Mouse (Mus musculus) forebrain, embryonic 14.5 days (tissue): ENCODE results near the gene Mapk8ip2. TPM values are rescaled to one million over a fixed set of nuclear protein-coding genes. Genes with fewer than 3 reads are reported as not detected.

ENCODE experiments used
- ATAC-seq: fragments of 200-750 bp; cut with Nextera tagmentation; 2 replicates; pipeline ENCODE4 v1.8.0; 2017; ENCODE audit warnings: mild to moderate bottlenecking, moderate library complexity
- DNase-seq: peaks from one replicate; pipeline ENCODE4 v3.0.0-alpha.2; 2015; ENCODE audit warnings: low spot score
- H3K27ac ChIP-seq: fragments of 300-500 bp; sonication (generic); 2 replicates; pipeline ENCODE4 v1.5.1; 2014; ENCODE audit warnings: low read depth, mild to moderate bottlenecking, control low read depth, low read length, moderate library complexity
- H3K27me3 ChIP-seq: fragments of 300-500 bp; sonication (generic); replicated peaks from 2 replicates; pipeline ENCODE4 v1.6.1; 2014; ENCODE audit warnings: low read length, control low read depth, mixed read lengths; ENCODE audit not compliant: control insufficient read depth, insufficient read depth
- H3K36me3 ChIP-seq: fragments of 300-500 bp; sonication (generic); 2 replicates; pipeline ENCODE4 v1.6.1; 2014; ENCODE audit warnings: low read length, control low read depth; ENCODE audit not compliant: control insufficient read depth, insufficient read depth
- H3K4me1 ChIP-seq: fragments of 300-500 bp; sonication (generic); 2 replicates; pipeline ENCODE4 v1.6.1; 2014; ENCODE audit warnings: antibody characterized with exemption, low read length, control low read depth; ENCODE audit not compliant: control insufficient read depth, insufficient read depth
- H3K4me2 ChIP-seq: fragments of 300-500 bp; sonication (generic); 2 replicates; pipeline ENCODE4 v1.6.1; 2014; ENCODE audit warnings: mild to moderate bottlenecking, control low read depth, low read length
- H3K4me3 ChIP-seq: fragments of 300-500 bp; sonication (generic); 2 replicates; pipeline ENCODE4 v1.5.1; 2014; ENCODE audit warnings: low read depth, low read length, control low read depth
- H3K9ac ChIP-seq: fragments of 300-500 bp; sonication (generic); 2 replicates; pipeline ENCODE4 v1.6.1; 2014; ENCODE audit warnings: mild to moderate bottlenecking, low read length, control low read depth, moderate library complexity
- H3K9me3 ChIP-seq: fragments of 300-500 bp; sonication (generic); replicated peaks from 2 replicates; pipeline ENCODE4 v1.6.1; 2016; ENCODE audit warnings: low read length, control low read depth, mixed read lengths; ENCODE audit not compliant: control insufficient read depth
- WGBS: fragments of 180-500 bp; shearing (Covaris S2); extraction: QIAGEN DNeasy Blood & Tissue Kit; methylation state at CpG from one replicate; pipeline ENCODE4 v1.1.7; 2014; 5-methylcytosine and 5-hydroxymethylcytosine counted together
- polyA plus RNA-seq: library from polyadenylated mRNA; unstranded; fragments of >200 nt; fragmentation: Nextera tagmentation; extraction: Ambion mirVana; gene quantifications from 2 replicates; pipeline ENCODE4 v1.2.1, GENCODE M21; 2014

Gene Mapk8ip2
- polyA plus RNA-seq, 1 experiment from 2014 or later: 32.1 TPM

- peak; percentile 83 for ATAC-seq
- peak overlapping the region; percentile 79 for H3K9ac ChIP-seq
- peaks cover 10% of the 10 kb centered on the region; the same call in 1 of the 2 replicates for H3K36me3 ChIP-seq
- H3K4me1 ChIP-seq: peaks cover 8% of the 10 kb centered on the region; the same call in 1 of the 2 replicates
- H3K4me2 ChIP-seq: peak overlapping the region; percentile 85
- no peaks in the 10 kb centered on the region for H3K9me3 ChIP-seq
- peak overlapping the region; percentile 55 for H3K27ac ChIP-seq
- peak; percentile 82 for DNase-seq
- WGBS: 0% methylated on average over 18 of the region's 60 CpGs
- peaks cover 7% of the 10 kb centered on the region for H3K27me3 ChIP-seq
- H3K4me3 ChIP-seq: peak overlapping the region; percentile 73
Measured at GRCm38 (mm10) chr15:89499784-89500220, 46.1 kb downstream of the Mapk8ip2 start.

- WGBS: under 1% methylated on average over 35 of the region's 35 CpGs
- ATAC-seq: peak; percentile 38
- Histone ChIP-seq H3K4me1 (peaks cover 8% of the 10 kb centered on the region; the same call in 1 of the 2 replicates), H3K27me3 (peaks cover 7% of the 10 kb centered on the region), H3K4me2 (peak overlapping the region; percentile 85), H3K4me3 (peak overlapping the region; percentile 73), H3K9me3 (no peaks in the 10 kb centered on the region), H3K9ac (peak overlapping the region; percentile 79), H3K27ac (no peak overlapping the region), H3K36me3 (peaks cover 10% of the 10 kb centered on the region; the same call in 1 of the 2 replicates)
- peak; percentile 56 for DNase-seq
Measured at GRCm38 (mm10) chr15:89500221-89500791, 46.6 kb downstream of the Mapk8ip2 start.

GRCm38 (mm10) chr15:89501321-89501720 lies 47.6 kb downstream of the Mapk8ip2 start:
- Histone ChIP-seq H3K4me1 (peaks cover 8% of the 10 kb centered on the region; the same call in 1 of the 2 replicates), H3K27me3 (peaks cover 7% of the 10 kb centered on the region), H3K9ac (no peak overlapping the region), H3K9me3 (no peaks in the 10 kb centered on the region), H3K4me2 (no peak overlapping the region), H3K4me3 (no peak overlapping the region), H3K36me3 (peaks cover 10% of the 10 kb centered on the region; the same call in 1 of the 2 replicates), H3K27ac (no peak overlapping the region)
- ATAC-seq: no peak
- DNase-seq: no peak
- 87% methylated on average over 3 of the region's 3 CpGs for WGBS

DNA sequence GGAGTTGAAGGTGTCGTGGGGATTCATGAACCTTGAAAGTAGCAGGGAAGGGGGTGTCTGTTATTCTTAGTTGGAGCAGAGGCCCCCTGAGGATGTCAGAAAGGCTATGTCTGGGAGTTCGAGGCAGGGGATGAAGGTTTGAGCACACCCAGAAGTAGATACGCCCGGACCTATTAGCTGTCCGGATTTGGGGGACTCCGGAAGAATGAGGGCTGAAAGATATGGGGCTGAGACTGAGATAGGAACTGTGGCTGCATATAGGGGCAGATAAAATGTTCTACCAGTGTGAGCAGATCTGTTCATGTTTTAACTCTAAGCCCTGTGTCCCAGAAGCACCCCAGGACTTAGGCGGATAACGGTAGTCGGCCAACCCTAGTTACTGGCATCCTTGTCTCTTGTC lies 51.1 kb downstream of the Mapk8ip2 start:
- Histone ChIP-seq H3K4me1 (no peaks in the 10 kb centered on the region), H3K27ac (no peak overlapping the region), H3K36me3 (peaks cover 10% of the 10 kb centered on the region; the same call in 1 of the 2 replicates), H3K27me3 (peaks cover 3% of the 10 kb centered on the region; the same call in 1 of the 2 replicates), H3K4me2 (no peak overlapping the region), H3K4me3 (no peak overlapping the region), H3K9ac (no peak overlapping the region), H3K9me3 (no peaks in the 10 kb centered on the region)
- ATAC-seq: no peak
- DNase-seq: no peak
- 95% methylated on average over 9 of the region's 9 CpGs for whole genome bisulfite sequencing

GRCm38 (mm10) chr15:89507751-89508150 lies 54.0 kb downstream of the Mapk8ip2 start:
- no peak overlapping the region for H3K27ac ChIP-seq
- ATAC-seq (no peak), DNase-seq (no peak)
- 92% methylated on average over 8 of the region's 8 CpGs for WGBS
- H3K27me3 ChIP-seq: no peaks in the 10 kb centered on the region
- no peak overlapping the region for H3K9ac ChIP-seq
- no peaks in the 10 kb centered on the region for H3K9me3 ChIP-seq
- H3K4me3 ChIP-seq: no peak overlapping the region
- peaks cover 10% of the 10 kb centered on the region; the same call in 1 of the 2 replicates for H3K36me3 ChIP-seq
- no peaks in the 10 kb centered on the region for H3K4me1 ChIP-seq
- H3K4me2 ChIP-seq: no peak overlapping the region

- H3K27me3 ChIP-seq: no peaks in the 10 kb centered on the region
Measured at GRCm38 (mm10) chr15:89512679-89513078, 59.0 kb downstream of the Mapk8ip2 start.

More at GRCm38 (mm10) chr15:89512679-89513078, 59.0 kb downstream of the Mapk8ip2 start:
- 74% methylated on average over 4 of the region's 4 CpGs for WGBS
- H3K4me2 ChIP-seq: no peak overlapping the region
- H3K27ac ChIP-seq: no peak overlapping the region
- DNase-seq (no peak), ATAC-seq (no peak)
- H3K4me3 ChIP-seq: no peak overlapping the region
- no peaks in the 10 kb centered on the region for H3K9me3 ChIP-seq
- H3K4me1 ChIP-seq: no peaks in the 10 kb centered on the region
- H3K36me3 ChIP-seq: no peaks in the 10 kb centered on the region
- no peak overlapping the region for H3K9ac ChIP-seq

Other genes with a start within 250 kb of the Mapk8ip2 start
- gene Ppp6r2, start 242.4 kb upstream of the Mapk8ip2 start, polyA plus RNA-seq: 69.4 and 77.1 TPM in 2 replicates
- 61.8 and 82.8 TPM in 2 replicates for gene Sbf1, start 138.6 kb upstream of the Mapk8ip2 start, polyA plus RNA-seq
- not detected in 2 replicates for gene Adm2, start 131.2 kb upstream of the Mapk8ip2 start, polyA plus RNA-seq
- gene Miox, start 119.5 kb upstream of the Mapk8ip2 start, polyA plus RNA-seq: not detected in 2 replicates
- gene Lmf2, start 98.3 kb upstream of the Mapk8ip2 start, polyA plus RNA-seq: 19.9 and 22.1 TPM in 2 replicates
- 132 and 141 TPM in 2 replicates for gene Ncaph2, start 98.2 kb upstream of the Mapk8ip2 start, polyA plus RNA-seq
- 14.7 and 16.4 TPM in 2 replicates for gene Sco2, start 80.1 kb upstream of the Mapk8ip2 start, polyA plus RNA-seq
- 2.4 and 2.8 TPM in 2 replicates for gene Tymp, start 76.9 kb upstream of the Mapk8ip2 start, polyA plus RNA-seq
- gene Odf3b, start 74.6 kb upstream of the Mapk8ip2 start, polyA plus RNA-seq: 2.8 and 2.9 TPM in 2 replicates
- not detected in 2 replicates for gene Klhdc7b, start 69.0 kb upstream of the Mapk8ip2 start, polyA plus RNA-seq
- not detected in 2 replicates for gene Syce3, start 43.4 kb upstream of the Mapk8ip2 start, polyA plus RNA-seq
- gene Cpt1b, start 28.1 kb upstream of the Mapk8ip2 start, polyA plus RNA-seq: 0.79 and 0.89 TPM in 2 replicates
- gene C730034F03Rik, start 24.3 kb upstream of the Mapk8ip2 start, polyA plus RNA-seq: 1.3 and 2.0 TPM in 2 replicates
- not detected in 2 replicates for gene Gm44502, start 24.2 kb upstream of the Mapk8ip2 start, polyA plus RNA-seq
- 59.3 and 66.3 TPM in 2 replicates for gene Chkb, start 24.0 kb upstream of the Mapk8ip2 start, polyA plus RNA-seq
- gene Arsa, start 23.5 kb downstream of the Mapk8ip2 start, polyA plus RNA-seq: 14.0 and 16.5 TPM in 2 replicates
- 4.8 and 6.0 TPM in 2 replicates for gene Shank3, start 45.7 kb downstream of the Mapk8ip2 start, polyA plus RNA-seq
- 0.63 and 1.2 TPM in 2 replicates for gene Acr, start 114.4 kb downstream of the Mapk8ip2 start, polyA plus RNA-seq
- gene Rabl2, start 138.0 kb downstream of the Mapk8ip2 start, polyA plus RNA-seq: 61.9 and 67.0 TPM in 2 replicates